Mouse (Mus musculus): ENCODE measurements around the gene Olfr402.
"Not testable (repeated sequence)": the region's sequence is repeated elsewhere in the genome, so short reads cannot be mapped to it uniquely, and the experiment has no call there.

Olfr402 gene

DNA sequence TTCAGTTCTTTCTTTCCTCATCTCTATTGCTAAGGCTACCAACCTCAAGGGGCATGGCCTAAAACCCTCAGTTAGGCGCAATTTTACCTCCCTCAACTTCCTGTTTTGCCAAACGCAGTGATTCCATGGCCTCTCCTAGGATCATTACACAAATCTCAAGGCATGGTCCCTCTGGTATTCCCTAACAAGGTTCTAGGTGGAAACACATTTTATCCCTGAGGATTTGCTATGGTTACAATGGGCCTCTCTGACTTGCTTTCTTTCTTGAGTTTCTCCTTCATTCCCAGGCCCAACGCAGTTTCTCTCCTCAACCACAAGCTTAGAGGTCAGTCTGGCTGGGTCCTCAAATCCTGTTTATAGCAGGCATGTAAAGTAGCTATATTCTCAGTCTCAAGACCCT lies at the start of gene Olfr402:
TSS of gene Olfr402 (plus strand) at position 301 of the 400 bp plus-strand sequence.
- in situ Hi-C loops (cut with MboI, MseI) = no loop called here

DNA sequence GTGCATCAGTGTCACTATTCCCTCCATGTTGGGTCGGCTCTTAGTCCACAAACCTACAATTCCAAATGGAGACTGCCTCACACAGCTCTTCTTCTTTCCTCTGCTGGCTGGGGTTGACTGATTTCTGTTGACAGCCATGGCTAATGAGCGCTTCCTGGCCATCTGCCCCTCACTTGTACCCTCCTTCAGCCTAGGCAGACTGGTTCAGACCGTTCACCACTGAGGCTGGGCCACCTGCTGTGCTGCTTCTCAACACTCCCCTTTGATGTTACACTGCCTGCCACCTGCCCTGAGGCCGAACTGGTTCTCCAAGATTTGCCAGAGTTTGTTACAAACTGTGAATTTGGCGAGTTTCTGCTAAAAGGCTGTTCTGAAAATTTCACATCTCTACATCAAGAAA lies 48.3 kb upstream of the Olfr402 start:
- in situ Hi-C loops (cut with MboI, MseI) = no loop called here

DNA sequence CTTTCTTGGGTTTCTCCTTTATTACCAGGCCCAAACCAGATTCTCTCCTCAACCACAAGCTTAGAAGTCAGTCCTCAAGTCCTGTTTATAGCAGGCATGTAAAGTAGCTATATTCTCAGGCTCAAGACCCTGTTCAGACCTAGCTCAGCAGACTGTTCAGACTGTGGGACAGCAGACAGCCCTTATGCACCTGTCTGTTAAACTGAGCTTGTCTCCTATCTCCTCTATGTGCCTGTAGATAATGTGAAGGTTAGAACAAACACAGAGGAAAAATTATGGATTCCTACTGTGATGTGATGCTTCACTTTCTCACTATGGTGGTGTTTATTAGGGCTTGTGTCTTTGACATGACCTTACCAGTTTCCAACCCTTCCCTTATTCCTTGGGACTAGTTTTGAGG lies 39.9 kb upstream of the Olfr402 start, which contains the start of gene Olfr401:
TSS of gene Olfr401 (plus strand) at position 301 of the 400 bp plus-strand sequence.
- in situ Hi-C loops (cut with MboI, MseI) = no loop called here

DNA sequence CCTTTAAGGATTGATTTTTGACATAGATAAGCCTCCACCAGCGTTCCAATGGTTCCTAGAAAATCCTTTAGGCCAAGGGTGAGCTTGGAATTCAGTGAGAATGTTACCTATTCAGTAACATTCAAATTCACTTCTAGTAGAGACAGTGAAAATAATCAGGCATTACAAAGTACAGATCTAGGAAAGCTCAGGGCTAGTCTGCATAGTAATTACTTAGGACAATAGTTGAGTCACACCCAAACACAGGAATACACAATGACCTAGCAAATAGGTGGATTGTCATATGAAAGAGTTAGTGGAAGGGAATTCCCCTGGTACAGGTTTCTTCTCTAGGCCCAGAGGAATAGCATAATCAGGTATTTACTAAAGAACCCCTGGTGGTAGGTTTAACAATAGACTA lies 13.3 kb upstream of the Olfr402 start:
- in situ Hi-C loops (cut with MboI, MseI) = not testable (repeated sequence)

DNA sequence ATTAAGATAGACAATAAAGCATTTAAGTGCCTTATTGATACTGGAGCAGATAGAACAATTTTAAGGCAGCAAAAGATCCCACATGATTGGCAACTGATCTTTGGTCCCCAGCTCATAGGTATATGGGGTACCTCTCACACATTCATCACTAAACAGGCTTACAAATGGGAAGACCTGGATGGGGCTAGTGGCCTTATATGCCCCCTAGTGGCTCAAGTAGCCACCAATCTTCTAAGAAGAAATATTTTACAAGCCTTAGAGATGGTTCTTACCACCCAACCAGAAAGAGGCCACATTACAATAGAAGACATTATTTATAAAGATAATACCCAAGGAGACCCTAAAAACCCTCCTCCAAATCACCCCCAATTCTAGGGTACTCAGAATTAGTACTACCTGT lies 7.5 kb upstream of the Olfr402 start:
- in situ Hi-C loops (cut with MboI, MseI) = no loop called here

DNA sequence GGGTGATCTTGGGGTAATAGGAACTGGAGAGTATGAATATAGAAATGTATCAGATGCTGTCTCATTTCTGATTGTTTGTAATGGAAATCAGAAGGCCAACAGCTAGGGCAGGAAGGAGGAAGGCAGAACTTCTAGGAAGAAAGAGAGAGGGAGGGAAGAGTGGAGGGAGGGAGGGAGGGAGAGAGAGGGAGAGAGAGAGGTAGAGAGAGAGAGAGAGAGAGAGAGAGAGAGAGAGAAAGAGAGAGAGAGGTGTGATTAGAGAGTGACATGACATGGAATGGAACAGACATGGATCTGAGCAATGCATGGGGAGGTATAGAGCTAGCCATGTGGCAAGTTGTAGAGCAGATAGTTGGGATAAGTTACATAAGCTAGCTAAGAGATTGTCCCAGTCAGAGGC lies 15.4 kb downstream of the Olfr402 start:
- in situ Hi-C loops (cut with MboI, MseI) = no loop called here

DNA sequence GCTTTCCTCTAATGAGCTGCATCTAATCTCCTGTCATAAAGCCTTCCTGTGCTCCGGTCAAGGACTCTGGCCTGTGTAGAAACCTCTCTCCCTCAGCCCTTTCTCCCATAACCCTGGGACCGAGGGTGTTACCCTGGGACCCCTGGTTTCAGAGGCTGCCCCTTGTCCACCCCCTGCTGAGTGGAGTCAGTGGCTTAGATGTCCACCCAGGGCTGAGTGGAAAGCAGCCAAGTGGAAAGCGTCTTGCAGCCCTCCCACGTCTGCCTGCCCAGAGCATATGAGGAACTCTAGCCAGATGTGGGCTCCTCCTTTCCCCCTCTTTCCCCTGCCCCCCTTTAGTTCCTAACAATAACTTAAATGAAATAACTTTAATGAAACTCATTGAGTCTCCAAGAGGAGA lies 29.8 kb downstream of the Olfr402 start:
- in situ Hi-C loops (cut with MboI, MseI) = no loop called here

DNA sequence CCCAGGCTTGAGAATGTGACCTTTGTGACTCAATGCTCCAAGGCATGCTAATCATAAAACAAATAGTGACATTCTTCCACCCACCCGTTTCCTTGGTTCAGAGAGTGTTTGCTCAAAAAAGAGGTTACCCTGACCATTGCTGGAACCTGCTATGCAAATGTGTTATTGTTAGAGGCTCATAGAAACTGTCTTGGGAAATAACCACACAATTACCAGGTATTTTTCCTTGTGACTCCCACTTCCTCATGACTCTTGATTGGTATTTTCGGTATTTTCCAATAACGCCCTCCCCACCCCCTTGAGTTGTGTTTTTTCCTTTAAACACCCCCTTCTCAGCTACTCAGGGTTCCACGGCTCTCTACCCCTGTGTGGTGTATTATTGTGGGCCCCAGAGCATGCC lies 30.4 kb downstream of the Olfr402 start:
- in situ Hi-C loops (cut with MboI, MseI) = no loop called here

DNA sequence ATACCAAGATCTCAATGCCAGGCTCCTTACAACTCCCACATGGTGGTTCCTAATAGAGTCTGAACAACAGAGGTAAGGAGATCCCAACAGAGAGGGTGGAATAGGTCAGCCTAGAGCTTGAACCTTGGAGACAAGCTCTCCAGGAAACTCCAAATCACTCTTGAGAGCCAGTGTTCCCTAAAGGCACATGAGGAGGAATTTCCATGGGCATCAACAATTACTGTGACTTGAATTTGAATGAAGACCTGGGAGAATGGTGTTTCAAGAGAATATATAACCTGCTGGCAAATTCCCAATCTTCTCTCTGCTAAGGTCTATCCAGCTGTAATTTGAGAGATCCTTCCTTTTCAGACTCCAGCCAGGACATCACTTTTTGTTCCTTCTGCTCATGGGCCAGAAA lies 32.6 kb downstream of the Olfr402 start, which contains the start of gene Olfr403:
TSS of gene Olfr403 (plus strand) at position 301 of the 400 bp plus-strand sequence.
- in situ Hi-C loops (cut with MboI, MseI) = no loop called here
